Mouse (Mus musculus): ENCODE measurements at regions not wholly inside any gene's neighbourhood (a gene's known extent, or its start where the extent isn't known, plus 50 kb on each side); places are given as distances from the start of the nearest gene placed in this dataset.

- in situ Hi-C loops (cut with MboI, MseI), result no loop called here
Observed at GRCm38 (mm10) chr2:103848923-103849700, 51.7 kb upstream of the Caprin1 start.

- in situ Hi-C loops (cut with MboI, MseI), result loop anchor here (10.0 kb wide), 1 partner anchor 295 kb away; no protein-coding TSS in a partner anchor
Observed at GRCm38 (mm10) chr2:103849766-103850530, 52.5 kb upstream of the Caprin1 start.

- in situ Hi-C loops (cut with MboI, MseI), result loop anchor here (10.0 kb wide), 1 partner anchor 296 kb away; no protein-coding TSS in a partner anchor
Observed at GRCm38 (mm10) chr2:103850531-103850816, 53.0 kb upstream of the Caprin1 start.

GRCm38 (mm10) chr2:103851171-103851570 lies 53.7 kb upstream of the Caprin1 start:
- in situ Hi-C loops (cut with MboI, MseI), result loop anchor here (10.0 kb wide), 1 partner anchor 296 kb away; no protein-coding TSS in a partner anchor

GRCm38 (mm10) chr2:103861226-103861625 lies 63.8 kb upstream of the Caprin1 start:
- in situ Hi-C loops (cut with MboI, MseI), result no loop called here

GRCm38 (mm10) chr2:103864254-103864653 lies 66.8 kb upstream of the Caprin1 start:
- in situ Hi-C loops (cut with MboI, MseI), result no loop called here

GRCm38 (mm10) chr2:103865319-103866171 lies 68.1 kb upstream of the Caprin1 start:
- in situ Hi-C loops (cut with MboI, MseI), result no loop called here

GRCm38 (mm10) chr2:103867241-103867957 lies 70.0 kb upstream of the Caprin1 start:
- in situ Hi-C loops (cut with MboI, MseI), result no loop called here

GRCm38 (mm10) chr2:103867958-103868330 lies 70.5 kb upstream of the Caprin1 start:
- in situ Hi-C loops (cut with MboI, MseI), result no loop called here

- in situ Hi-C loops (cut with MboI, MseI), result no loop called here
Observed at GRCm38 (mm10) chr2:103868655-103869054, 71.2 kb upstream of the Caprin1 start.

- in situ Hi-C loops (cut with MboI, MseI), result loop anchor here (5.0 kb wide), 1 partner anchor 131 kb away; no protein-coding TSS in a partner anchor
Observed at GRCm38 (mm10) chr2:103871522-103872276, 74.2 kb upstream of the Caprin1 start.

GRCm38 (mm10) chr2:103872277-103872636 lies 74.8 kb upstream of the Caprin1 start:
- in situ Hi-C loops (cut with MboI, MseI), result loop anchor here (5.0 kb wide), 1 partner anchor 130 kb away; no protein-coding TSS in a partner anchor

GRCm38 (mm10) chr2:103873381-103873780 lies 75.9 kb upstream of the Caprin1 start:
- in situ Hi-C loops (cut with MboI, MseI), result loop anchor here (5.0 kb wide), 1 partner anchor 129 kb away; no protein-coding TSS in a partner anchor

GRCm38 (mm10) chr2:103874466-103874865 lies 77.0 kb upstream of the Caprin1 start:
- in situ Hi-C loops (cut with MboI, MseI), result loop anchor here (5.0 kb wide), 1 partner anchor 128 kb away; no protein-coding TSS in a partner anchor

- in situ Hi-C loops (cut with MboI, MseI), result no loop called here
Observed at GRCm38 (mm10) chr2:103875754-103876153, 78.3 kb upstream of the Caprin1 start.

GRCm38 (mm10) chr2:103876236-103876635 lies 78.8 kb upstream of the Caprin1 start:
- in situ Hi-C loops (cut with MboI, MseI), result no loop called here

- in situ Hi-C loops (cut with MboI, MseI), result no loop called here
Observed at GRCm38 (mm10) chr2:103881026-103881763, 76.6 kb upstream of the Lmo2 start.

GRCm38 (mm10) chr2:103884926-103885325 lies 72.9 kb upstream of the Lmo2 start:
- in situ Hi-C loops (cut with MboI, MseI), result no loop called here

GRCm38 (mm10) chr2:103888023-103888422 lies 69.8 kb upstream of the Lmo2 start:
- in situ Hi-C loops (cut with MboI, MseI), result no loop called here
